ENCODE assay signal across 7 mouse cellular contexts in the genomic region with DNA sequence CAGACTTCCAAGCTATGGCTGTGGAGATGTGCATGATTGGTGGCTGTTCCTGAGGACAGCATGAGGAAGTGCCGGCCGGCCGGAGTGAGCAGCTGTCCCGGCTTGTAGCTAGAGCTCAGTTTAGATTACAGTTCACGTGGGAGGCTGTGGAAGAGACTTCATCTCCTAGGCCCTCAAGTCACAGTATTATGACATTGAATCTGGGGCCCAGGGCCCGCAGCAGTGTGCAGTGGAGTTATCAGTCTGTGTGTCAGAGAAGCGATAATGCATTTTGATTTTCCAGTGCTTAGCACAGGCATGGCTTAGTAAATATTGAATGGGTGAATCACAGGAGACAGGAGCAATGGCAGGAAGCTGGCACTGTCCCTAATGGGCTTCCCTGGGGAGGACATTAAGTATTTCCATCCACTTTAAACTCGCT. TPM values are rescaled to one million over a fixed set of nuclear protein-coding genes. Genes with fewer than 3 reads are reported as not detected.
DNase-seq lines count a peak whose midpoint lies in the region; ATAC-seq and TF ChIP-seq lines count a peak whose summit lies in the region.

No protein-coding gene starts in this region.

- H3K36me3 ChIP-seq in heart, embryonic 13.5 days: peaks cover 49% of the 10 kb centered on the region
- H3K36me3 ChIP-seq in kidney, embryonic 15.5 days: peaks cover 43% of the 10 kb centered on the region
- peaks cover 49% of the 10 kb centered on the region for H3K36me3 ChIP-seq in limb, embryonic 14.5 days (ENCODE audit: control insufficient read depth, insufficient read depth, low read length)

- no peak overlapping the region for H3K4me3 ChIP-seq in heart, embryonic 13.5 days
- H3K4me3 ChIP-seq in kidney, embryonic 15.5 days (replicated peaks): no peak overlapping the region
- H3K4me3 ChIP-seq in limb, embryonic 14.5 days (replicated peaks; ENCODE audit: low read length): no peak overlapping the region

- H3K9ac ChIP-seq in heart, embryonic 13.5 days: no peak overlapping the region
- H3K9ac ChIP-seq in kidney, embryonic 15.5 days: no peak overlapping the region
- no peak overlapping the region for H3K9ac ChIP-seq in limb, embryonic 14.5 days (ENCODE audit: low read depth, low read length, severe bottlenecking)

- no peaks in the 10 kb centered on the region; the same call in 1 of the 2 replicates for H3K9me3 ChIP-seq in heart, embryonic 13.5 days
- no peaks in the 10 kb centered on the region for H3K9me3 ChIP-seq in kidney, embryonic 15.5 days (replicated peaks)
- H3K9me3 ChIP-seq in limb, embryonic 14.5 days (ENCODE audit: control insufficient read depth, low read length): no peaks in the 10 kb centered on the region

- H3K27ac ChIP-seq in heart, embryonic 13.5 days (replicated peaks): peak overlapping the region; percentile 59
- H3K27ac ChIP-seq in kidney, embryonic 15.5 days: peak overlapping the region; percentile 54; the same call in 1 of the 2 replicates
- no peak overlapping the region for H3K27ac ChIP-seq in limb, embryonic 14.5 days (replicated peaks; ENCODE audit: low read depth, low read length)

- TF ChIP-seq POLR2A in limb, embryonic 14.5 days (IDR thresholded peaks at IDR 0.05; ENCODE audit: borderline replicate concordance, extremely low read depth, insufficient read depth, insufficient read length): no peak

- no peak overlapping the region for H3K4me2 ChIP-seq in heart, embryonic 13.5 days
- no peak overlapping the region for H3K4me2 ChIP-seq in kidney, embryonic 15.5 days
- H3K4me2 ChIP-seq in limb, embryonic 14.5 days (replicated peaks; ENCODE audit: low read depth, low read length, severe bottlenecking): no peak overlapping the region

- 0 out of 2 replicates have a peak, but pooled peaks cover 4% of the 10 kb centered on the region for H3K27me3 ChIP-seq in heart, embryonic 13.5 days (replicated peaks)
- H3K27me3 ChIP-seq in kidney, embryonic 15.5 days: peaks cover 13% of the 10 kb centered on the region; the same call in 1 of the 2 replicates
- H3K27me3 ChIP-seq in limb, embryonic 14.5 days (ENCODE audit: control insufficient read depth, insufficient read depth, low read length): 0 out of 2 replicates have a peak, but pooled peaks cover 2% of the 10 kb centered on the region

- no peak for DNase-seq in heart, adult 9 months (ENCODE audit: low spot score in 2 of 2)
- no peak for DNase-seq in kidney, adult 8-10 months
- DNase-seq in NIH3T3 (ENCODE audit: low read depth): peak; percentile 35
- DNase-seq in limb, embryonic 14.5 days (ENCODE audit: low spot score): no peak
- DNase-seq in cerebellum, adult 9-11 months: no peak

- peaks cover 19% of the 10 kb centered on the region for H3K4me1 ChIP-seq in heart, embryonic 13.5 days
- H3K4me1 ChIP-seq in kidney, embryonic 15.5 days: 0 out of 2 replicates have a peak, but pooled peaks cover 5% of the 10 kb centered on the region
- H3K4me1 ChIP-seq in limb, embryonic 14.5 days (ENCODE audit: control insufficient read depth, insufficient read depth, low read length): no peaks in the 10 kb centered on the region

- ATAC-seq in heart, embryonic 13.5 days (ENCODE audit: extremely low read depth, insufficient number of reproducible peaks, low FRiP score, low TSS enrichment): no peak
- no peak for ATAC-seq in kidney, embryonic 15.5 days (replicated peaks; ENCODE audit: low FRiP score)
- 0 out of 2 replicates have a peak, but pooled peaks have one; percentile 55 for ATAC-seq in limb, embryonic 14.5 days (ENCODE audit: low FRiP score, low read depth)

- 28% methylated on average over 8 of the region's 8 CpGs for WGBS in heart, embryonic 13.5 days
- 40% methylated on average over 8 of the region's 8 CpGs for WGBS in kidney, embryonic 15.5 days
- 69% methylated on average over 8 of the region's 8 CpGs for WGBS in limb, embryonic 14.5 days

RNA-seq across cellular contexts. Expression of a gene that starts 6.5 kb away (rescaled TPM):
- 143 and 157 TPM in 2 replicates for polyA plus RNA-seq in heart, embryonic 13.5 days (2015; fragmentation: Nextera tagmentation; extraction: Ambion mirVana)
- polyA plus RNA-seq in kidney, embryonic 15.5 days (2015; fragmentation: Nextera tagmentation; extraction: Ambion mirVana): 248 and 303 TPM in 2 replicates
- polyA plus RNA-seq in limb, embryonic 14.5 days (2012; rRNA removed): 206 and 361 TPM in 2 replicates
- polyA plus RNA-seq in limb, embryonic 14.5 days (2014; fragmentation: Nextera tagmentation; extraction: Ambion mirVana): 382 and 495 TPM in 2 replicates

RNA-seq across cellular contexts. Expression of a gene that starts 23.3 kb away (rescaled TPM):
- 1.8 and 2.0 TPM in 2 replicates for polyA plus RNA-seq in heart, embryonic 13.5 days (2015; fragmentation: Nextera tagmentation; extraction: Ambion mirVana)
- polyA plus RNA-seq in kidney, embryonic 15.5 days (2015; fragmentation: Nextera tagmentation; extraction: Ambion mirVana): 1.7 and 2.1 TPM in 2 replicates
- polyA plus RNA-seq in limb, embryonic 14.5 days (2012; rRNA removed): 4.9 TPM in 2 replicates
- 1.0 and 1.2 TPM in 2 replicates for polyA plus RNA-seq in limb, embryonic 14.5 days (2014; fragmentation: Nextera tagmentation; extraction: Ambion mirVana)

RNA-seq across cellular contexts. Expression of a gene that starts 30.6 kb away (rescaled TPM):
- 32.0 and 40.3 TPM in 2 replicates for polyA plus RNA-seq in heart, embryonic 13.5 days (2015; fragmentation: Nextera tagmentation; extraction: Ambion mirVana)
- 40.8 and 45.3 TPM in 2 replicates for polyA plus RNA-seq in kidney, embryonic 15.5 days (2015; fragmentation: Nextera tagmentation; extraction: Ambion mirVana)
- 84.9 and 108 TPM in 2 replicates for polyA plus RNA-seq in limb, embryonic 14.5 days (2012; rRNA removed)
- 25.2 and 27.6 TPM in 2 replicates for polyA plus RNA-seq in limb, embryonic 14.5 days (2014; fragmentation: Nextera tagmentation; extraction: Ambion mirVana)

RNA-seq across cellular contexts. Expression of a gene that starts 32.0 kb away (rescaled TPM):
- 57.8 and 59.1 TPM in 2 replicates for polyA plus RNA-seq in heart, embryonic 13.5 days (2015; fragmentation: Nextera tagmentation; extraction: Ambion mirVana)
- polyA plus RNA-seq in kidney, embryonic 15.5 days (2015; fragmentation: Nextera tagmentation; extraction: Ambion mirVana): 61.6 and 66.4 TPM in 2 replicates
- polyA plus RNA-seq in limb, embryonic 14.5 days (2012; rRNA removed): 51.7 and 58.0 TPM in 2 replicates
- polyA plus RNA-seq in limb, embryonic 14.5 days (2014; fragmentation: Nextera tagmentation; extraction: Ambion mirVana): 71.4 and 78.5 TPM in 2 replicates

RNA-seq across cellular contexts. Expression of a gene that starts 32.4 kb away (rescaled TPM):
- 76.9 and 78.1 TPM in 2 replicates for polyA plus RNA-seq in heart, embryonic 13.5 days (2015; fragmentation: Nextera tagmentation; extraction: Ambion mirVana)
- polyA plus RNA-seq in kidney, embryonic 15.5 days (2015; fragmentation: Nextera tagmentation; extraction: Ambion mirVana): 71.8 and 81.0 TPM in 2 replicates
- 69.4 and 75.5 TPM in 2 replicates for polyA plus RNA-seq in limb, embryonic 14.5 days (2012; rRNA removed)
- polyA plus RNA-seq in limb, embryonic 14.5 days (2014; fragmentation: Nextera tagmentation; extraction: Ambion mirVana): 62.4 and 63.3 TPM in 2 replicates
